Mouse (Mus musculus) kidney, embryonic 16.5 days (tissue): ENCODE results near the gene Fig4. TPM values are rescaled to one million over a fixed set of nuclear protein-coding genes. Genes with fewer than 3 reads are reported as not detected.

Experiments used
- ATAC-seq: fragments of 200-750 bp; cut with Nextera tagmentation; 2 replicates; pipeline ENCODE4 v1.8.0; 2017; ENCODE audit warnings: moderate TSS enrichment; ENCODE audit not compliant: low FRiP score, low TSS enrichment
- H3K27ac ChIP-seq: fragments of 300-500 bp; sonication (generic); 2 replicates; pipeline ENCODE4 v1.5.1; 2014; ENCODE audit warnings: low read length
- H3K27me3 ChIP-seq: fragments of 300-500 bp; sonication (generic); 2 replicates; pipeline ENCODE4 v1.6.1; 2014; ENCODE audit warnings: low read length, control low read depth, mixed read lengths; ENCODE audit not compliant: insufficient read depth
- H3K36me3 ChIP-seq: fragments of 300-500 bp; sonication (generic); 2 replicates; pipeline ENCODE4 v1.6.1; 2014; ENCODE audit warnings: low read length, control low read depth, mixed read lengths; ENCODE audit not compliant: insufficient read depth
- H3K4me1 ChIP-seq: fragments of 300-500 bp; sonication (generic); 2 replicates; pipeline ENCODE4 v1.6.1; 2014; ENCODE audit warnings: low read length, control low read depth, mixed read lengths; ENCODE audit not compliant: insufficient read depth
- H3K4me2 ChIP-seq: fragments of 300-500 bp; sonication (generic); replicated peaks from 2 replicates; pipeline ENCODE4 v1.6.1; 2014; ENCODE audit warnings: low read depth, low read length
- H3K4me3 ChIP-seq: fragments of 300-500 bp; sonication (generic); 2 replicates; pipeline ENCODE4 v1.5.1; 2014; ENCODE audit warnings: mild to moderate bottlenecking, low read length
- H3K9ac ChIP-seq: fragments of 300-500 bp; sonication (generic); replicated peaks from 2 replicates; pipeline ENCODE4 v1.6.1; 2014; ENCODE audit warnings: low read length
- H3K9me3 ChIP-seq: fragments of 300-500 bp; sonication (generic); 2 replicates; pipeline ENCODE4 v1.6.1; 2016; ENCODE audit warnings: low read length, control low read depth
- WGBS: fragments of 180-500 bp; shearing (Covaris S2); extraction: QIAGEN DNeasy Blood & Tissue Kit; methylation state at CpG from one replicate; pipeline ENCODE4 v1.1.7; 2014; 5-methylcytosine and 5-hydroxymethylcytosine counted together
- polyA plus RNA-seq: library from polyadenylated mRNA; unstranded; fragments of >200 nt; fragmentation: Nextera tagmentation; extraction: Ambion mirVana; gene quantifications from 2 replicates; pipeline ENCODE4 v1.2.1, GENCODE M21; 2015

The Fig4 gene
- 16.6 and 17.2 TPM in 2 replicates for polyA plus RNA-seq

- ATAC-seq = peak; percentile 94
- Histone ChIP-seq H3K4me2 (peak within 1 kb of the TSS; percentile 72), H3K9me3 (no peaks in the 10 kb centered on the region), H3K4me1 (peaks cover 8% of the 10 kb centered on the region), H3K36me3 (no peaks in the 10 kb centered on the region), H3K9ac (peak within 1 kb of the TSS; percentile 72), H3K27me3 (no peaks in the 10 kb centered on the region), H3K27ac (peak within 1 kb of the TSS; percentile 67; the same call in 1 of the 2 replicates), H3K4me3 (peak within 1 kb of the TSS; percentile 87)
- 0% methylated on average over 38 of the region's 38 CpGs for WGBS
Observed at GRCm38 (mm10) chr10:41302689-41303431, at the start of gene Fig4. Gene Fig4, minus strand, starts transcription at chr10:41303260.

DNA sequence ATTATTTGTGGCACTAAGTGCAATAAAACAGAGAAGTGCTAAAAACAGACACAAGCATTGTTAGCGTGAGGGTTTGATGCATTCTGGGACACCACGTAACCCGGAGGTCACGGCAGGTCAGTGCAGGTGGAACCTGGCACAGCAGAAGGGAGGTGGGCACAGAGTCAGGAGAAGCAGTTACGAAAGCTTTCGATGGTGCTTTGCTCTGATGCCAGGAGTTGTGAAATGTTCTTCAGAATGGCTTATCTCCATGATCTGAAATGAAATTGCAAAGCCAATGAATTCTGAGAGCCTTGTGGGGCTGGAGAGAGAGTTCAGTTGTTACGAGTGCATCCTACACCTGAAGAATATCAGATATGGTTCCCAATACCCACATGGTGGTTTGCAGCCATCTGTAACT, 38.3 kb upstream of the Fig4 start:
- H3K27ac ChIP-seq = no peak overlapping the region
- H3K9ac ChIP-seq = no peak overlapping the region
- H3K4me1 ChIP-seq = no peaks in the 10 kb centered on the region
- 77% methylated on average over 7 of the region's 7 CpGs for WGBS
- no peaks in the 10 kb centered on the region for H3K36me3 ChIP-seq
- H3K4me2 ChIP-seq = no peak overlapping the region
- no peak for ATAC-seq
- no peaks in the 10 kb centered on the region for H3K9me3 ChIP-seq
- no peaks in the 10 kb centered on the region for H3K27me3 ChIP-seq
- no peak overlapping the region for H3K4me3 ChIP-seq

DNA sequence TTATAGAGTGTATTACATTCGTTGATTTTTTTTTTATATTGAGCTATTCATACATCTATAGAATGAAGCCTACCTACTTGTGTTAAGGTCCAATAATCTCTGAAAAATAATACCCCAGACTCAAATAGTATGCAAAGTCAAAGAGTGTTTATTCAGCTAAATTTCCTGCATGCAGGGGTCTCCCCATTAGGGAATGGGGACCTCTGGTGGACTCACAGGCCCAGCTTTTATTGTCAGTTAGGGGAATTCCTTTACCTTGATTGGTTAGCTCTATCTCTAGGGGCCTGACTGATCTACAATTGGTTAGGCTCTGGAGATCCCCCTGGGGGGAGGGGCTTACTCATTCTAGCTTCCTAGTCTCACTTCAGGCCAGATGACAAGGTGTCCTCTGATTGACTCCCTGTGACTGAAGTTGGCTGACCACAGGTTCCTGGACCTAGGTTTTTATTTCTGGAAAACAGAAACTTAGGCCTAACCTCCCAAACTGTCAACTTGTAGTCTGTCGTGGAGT, 29.5 kb upstream of the Fig4 start:
- no peaks in the 10 kb centered on the region for H3K4me1 ChIP-seq
- no peaks in the 10 kb centered on the region for H3K9me3 ChIP-seq
- ATAC-seq = no peak
- WGBS = 86% methylated on average over 2 of the region's 2 CpGs
- no peaks in the 10 kb centered on the region for H3K27me3 ChIP-seq
- no peak overlapping the region for H3K4me2 ChIP-seq
- H3K36me3 ChIP-seq = no peaks in the 10 kb centered on the region
- no peak overlapping the region for H3K9ac ChIP-seq
- no peak overlapping the region for H3K4me3 ChIP-seq
- no peak overlapping the region for H3K27ac ChIP-seq

GRCm38 (mm10) chr10:41315866-41316265, 12.8 kb upstream of the Fig4 start:
- WGBS = 77% methylated on average over 3 of the region's 3 CpGs
- no peak for ATAC-seq
- Histone ChIP-seq H3K4me3 (no peak overlapping the region), H3K27ac (no peak overlapping the region), H3K4me2 (no peak overlapping the region), H3K27me3 (no peaks in the 10 kb centered on the region), H3K9ac (no peak overlapping the region), H3K4me1 (no peaks in the 10 kb centered on the region), H3K9me3 (no peaks in the 10 kb centered on the region), H3K36me3 (no peaks in the 10 kb centered on the region)

GRCm38 (mm10) chr10:41308205-41308604, 5.1 kb upstream of the Fig4 start:
- 87% methylated on average over 4 of the region's 4 CpGs for WGBS
- ATAC-seq = no peak
- no peak overlapping the region for H3K4me2 ChIP-seq
- no peak overlapping the region for H3K4me3 ChIP-seq
- no peak overlapping the region for H3K27ac ChIP-seq
- no peaks in the 10 kb centered on the region for H3K36me3 ChIP-seq
- no peaks in the 10 kb centered on the region for H3K4me1 ChIP-seq
- no peaks in the 10 kb centered on the region for H3K27me3 ChIP-seq
- no peak overlapping the region for H3K9ac ChIP-seq
- H3K9me3 ChIP-seq = no peaks in the 10 kb centered on the region

GRCm38 (mm10) chr10:41304961-41305455, 1.9 kb upstream of the Fig4 start:
- H3K4me3 ChIP-seq = no peak overlapping the region
- ATAC-seq = no peak
- H3K4me2 ChIP-seq = no peak overlapping the region
- peaks cover 8% of the 10 kb centered on the region for H3K4me1 ChIP-seq
- no peaks in the 10 kb centered on the region for H3K9me3 ChIP-seq
- no peaks in the 10 kb centered on the region for H3K27me3 ChIP-seq
- H3K36me3 ChIP-seq = no peaks in the 10 kb centered on the region
- 65% methylated on average over 9 of the region's 9 CpGs for WGBS
- no peak overlapping the region for H3K27ac ChIP-seq
- H3K9ac ChIP-seq = no peak overlapping the region

DNA sequence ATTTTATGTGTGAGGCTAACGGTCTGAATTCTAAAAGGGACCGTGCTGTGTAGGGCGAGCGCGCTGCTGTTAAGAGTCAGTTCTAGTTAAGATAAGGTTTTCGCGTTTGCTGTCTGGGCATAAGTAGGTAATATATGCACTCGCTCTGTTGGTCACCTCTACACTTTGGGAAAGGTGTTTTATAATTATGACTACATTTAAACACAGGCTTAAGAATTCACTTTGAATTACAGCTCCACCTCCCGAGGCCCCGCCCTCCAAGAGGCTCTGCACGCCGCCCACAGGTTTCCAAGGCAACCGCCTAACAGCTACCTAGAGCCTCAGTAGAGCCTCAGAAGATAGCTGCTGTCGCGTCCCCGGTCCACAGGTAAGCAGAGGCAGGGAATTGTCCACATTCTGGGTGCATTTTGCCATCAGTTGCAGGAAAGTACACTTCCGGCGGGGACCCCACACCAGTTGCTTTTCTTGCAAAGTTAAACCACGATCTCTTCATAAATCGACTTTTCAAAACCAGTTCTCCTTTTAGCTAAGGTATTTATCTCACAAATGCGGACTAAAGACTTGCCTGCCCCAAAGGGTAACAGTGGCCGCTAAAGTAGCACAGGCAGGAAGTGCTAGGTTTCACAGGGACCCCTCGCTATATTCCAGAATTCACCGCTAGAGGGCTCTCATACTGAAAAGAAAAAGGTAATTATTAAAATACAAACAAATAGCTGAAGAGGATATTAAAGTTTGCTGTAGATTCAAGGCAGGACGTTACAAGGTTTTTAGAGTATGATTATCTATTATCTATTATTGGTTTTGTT, 782 bp upstream of the Fig4 start, which contains the start of gene Ak9:
Ak9 (plus strand) TSS at position 342 of the 806 bp plus-strand sequence.
- Histone ChIP-seq H3K9me3 (no peaks in the 10 kb centered on the region), H3K36me3 (no peaks in the 10 kb centered on the region), H3K4me1 (peaks cover 8% of the 10 kb centered on the region), H3K27me3 (no peaks in the 10 kb centered on the region), H3K4me2 (peak within 1 kb of the TSS; percentile 72), H3K27ac (peak within 1 kb of the TSS; percentile 67; the same call in 1 of the 2 replicates), H3K9ac (peak within 1 kb of the TSS; percentile 72), H3K4me3 (peak within 1 kb of the TSS; percentile 87)
- ATAC-seq = peak; percentile 87
- WGBS = under 1% methylated on average over 25 of the region's 25 CpGs

DNA sequence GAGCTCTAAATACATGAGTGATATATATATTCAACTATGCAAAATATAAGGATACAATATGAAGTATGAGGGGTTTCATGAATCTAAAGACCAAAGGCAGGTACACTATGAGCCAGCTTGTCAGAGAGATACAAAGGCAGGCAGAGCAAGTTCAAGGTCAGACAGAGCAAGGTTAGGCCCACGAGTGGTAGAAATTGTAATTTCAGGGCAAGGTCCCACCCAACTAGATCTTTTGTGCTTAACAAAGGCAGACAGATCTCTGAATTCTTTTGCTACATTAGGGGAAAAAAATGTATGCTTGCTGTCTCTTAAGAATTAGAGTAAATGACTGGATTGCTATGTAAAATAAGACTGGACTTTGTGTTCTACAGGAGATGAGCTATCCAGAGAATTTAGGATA, 2.9 kb downstream of the Fig4 start:
- Histone ChIP-seq H3K4me3 (no peak overlapping the region), H3K36me3 (no peaks in the 10 kb centered on the region), H3K9ac (no peak overlapping the region), H3K4me1 (peaks cover 8% of the 10 kb centered on the region), H3K4me2 (no peak overlapping the region), H3K27ac (no peak overlapping the region), H3K9me3 (no peaks in the 10 kb centered on the region), H3K27me3 (no peaks in the 10 kb centered on the region)
- WGBS = 61% methylated on average over 1 of the region's 1 CpGs
- no peak for ATAC-seq

DNA sequence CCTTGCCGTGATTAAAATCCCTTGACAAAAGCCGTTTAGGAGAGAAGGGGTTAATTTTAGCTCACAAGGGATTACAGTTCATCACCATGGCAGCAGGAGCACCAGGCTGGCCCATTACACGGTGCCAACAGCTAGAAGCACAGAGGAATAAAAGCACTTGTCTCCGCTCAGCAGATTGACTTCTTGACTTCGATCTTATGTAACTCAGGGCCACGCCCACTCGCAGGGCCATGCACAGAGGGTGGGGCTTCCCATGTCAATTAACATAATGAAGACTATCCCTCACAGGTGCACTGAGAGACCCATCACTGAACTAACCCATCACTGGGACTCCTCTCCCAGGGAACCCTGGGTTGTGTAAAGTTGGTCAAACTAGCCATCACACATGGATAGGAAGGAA, 7.9 kb downstream of the Fig4 start:
- Histone ChIP-seq H3K27me3 (no peaks in the 10 kb centered on the region), H3K36me3 (no peaks in the 10 kb centered on the region), H3K27ac (no peak overlapping the region), H3K9ac (no peak overlapping the region), H3K9me3 (no peaks in the 10 kb centered on the region), H3K4me3 (no peak overlapping the region), H3K4me2 (no peak overlapping the region), H3K4me1 (peaks cover 16% of the 10 kb centered on the region)
- ATAC-seq = no peak
- WGBS = 56% methylated on average over 7 of the region's 7 CpGs
